Mouse (Mus musculus) heart, embryonic 14.5 days (tissue): ENCODE measurements at regions not wholly inside any gene's neighbourhood (a gene's known extent, or its start where the extent isn't known, plus 50 kb on each side); places are given as distances from the start of the nearest gene placed in this dataset.

Experiments
- ATAC-seq: fragments of 200-750 bp; cut with Nextera tagmentation; 2 replicates; pipeline ENCODE4 v1.8.0; 2017; ENCODE audit warnings: low read depth, moderate TSS enrichment; ENCODE audit not compliant: insufficient number of reproducible peaks, insufficient read depth, low FRiP score
- H3K27ac ChIP-seq, 2 experiments: fragments of 200-500 bp in 1 of 2; fragments of 300-500 bp in 1 of 2; sonication (generic) in 1 of 2; replicated peaks in 1 of 2; 2 replicates each; pipeline ENCODE4 v1.5.1; 2012 to 2014; ENCODE audit warnings: low read depth in 2 of 2, low read length in 2 of 2, control low read depth in 1 of 2, mild to moderate bottlenecking in 1 of 2, mixed read lengths in 1 of 2; ENCODE audit not compliant: control insufficient read depth in 1 of 2, insufficient read depth in 1 of 2
- H3K27me3 ChIP-seq: fragments of 300-500 bp; sonication (generic); 2 replicates; pipeline ENCODE4 v1.6.1; 2014; ENCODE audit warnings: mild to moderate bottlenecking, low read length, control low read depth; ENCODE audit not compliant: control insufficient read depth, insufficient read depth
- H3K36me3 ChIP-seq: fragments of 300-500 bp; sonication (generic); 2 replicates; pipeline ENCODE4 v1.6.1; 2014; ENCODE audit warnings: mild to moderate bottlenecking, control low read depth, low read length, mixed read lengths; ENCODE audit not compliant: control insufficient read depth, insufficient read depth
- H3K4me1 ChIP-seq, 2 experiments: fragments of 200-500 bp in 1 of 2; fragments of 300-500 bp in 1 of 2; sonication (generic) in 1 of 2; 2 replicates each; pipeline ENCODE4 v1.6.1; 2012 to 2014; ENCODE audit warnings: low read length in 2 of 2, control low read depth in 1 of 2, mixed read lengths in 1 of 2; ENCODE audit not compliant: control insufficient read depth in 2 of 2, insufficient read depth in 2 of 2
- H3K4me2 ChIP-seq: fragments of 300-500 bp; sonication (generic); 2 replicates; pipeline ENCODE4 v1.6.1; 2014; ENCODE audit warnings: mild to moderate bottlenecking, low read length
- H3K4me3 ChIP-seq, 2 experiments: fragments of 200-500 bp in 1 of 2; fragments of 300-500 bp in 1 of 2; sonication (generic) in 1 of 2; 2 replicates each; pipeline ENCODE4 v1.5.1; 2012 to 2014; ENCODE audit warnings: low read length in 2 of 2, mild to moderate bottlenecking in 2 of 2, control low read depth in 1 of 2, low read depth in 1 of 2, moderate library complexity in 1 of 2; ENCODE audit not compliant: control insufficient read depth in 1 of 2, insufficient read depth in 1 of 2
- H3K9ac ChIP-seq: fragments of 300-500 bp; sonication (generic); 2 replicates; pipeline ENCODE4 v1.6.1; 2014; ENCODE audit warnings: mild to moderate bottlenecking, low read length
- H3K9me3 ChIP-seq: fragments of 300-500 bp; sonication (generic); 2 replicates; pipeline ENCODE4 v1.6.1; 2016; ENCODE audit warnings: low read length, control low read depth; ENCODE audit not compliant: control insufficient read depth
- WGBS: fragments of 180-500 bp; shearing (Covaris S2); extraction: QIAGEN DNeasy Blood & Tissue Kit; methylation state at CpG from one replicate; pipeline ENCODE4 v1.1.7; 2014; 5-methylcytosine and 5-hydroxymethylcytosine counted together

DNA sequence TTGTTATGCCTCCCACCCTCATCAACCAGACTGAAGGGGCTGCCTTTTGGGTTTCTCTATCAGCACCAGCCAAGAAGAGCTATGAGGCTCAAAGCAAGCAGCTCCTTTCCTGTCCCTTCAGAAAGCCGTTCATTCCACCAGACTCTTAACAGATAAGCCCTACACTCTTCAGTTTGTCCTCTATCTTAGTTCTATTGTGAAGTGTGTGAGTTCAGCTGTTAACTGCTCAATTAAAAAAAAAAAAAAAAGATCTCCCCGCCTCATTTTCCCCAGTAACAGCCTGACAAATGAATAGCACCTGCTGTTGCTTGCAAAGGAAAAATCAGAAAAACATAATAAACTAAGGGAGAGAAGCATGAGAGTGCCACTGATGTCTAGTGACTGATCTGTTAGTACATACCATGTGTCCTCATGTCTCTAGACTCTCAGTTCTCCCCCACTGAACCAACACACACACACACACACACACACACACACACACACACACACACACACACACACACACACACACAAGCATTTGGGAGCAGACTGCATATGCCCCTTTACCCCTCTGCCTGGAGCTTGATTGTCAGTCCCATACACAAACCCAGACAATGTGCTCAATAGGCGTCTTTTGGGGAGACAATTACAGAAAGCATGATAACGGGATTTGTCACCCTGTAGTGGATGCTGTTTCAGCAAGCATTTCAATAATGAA, 448.4 kb upstream of the Fam92a start:
- no peak overlapping the region for H3K27ac ChIP-seq
- H3K4me2 ChIP-seq: no peak overlapping the region
- WGBS: 53% methylated on average over 4 of the region's 4 CpGs
- no peak for ATAC-seq
- no peaks in the 10 kb centered on the region for H3K4me1 ChIP-seq
- no peaks in the 10 kb centered on the region for H3K27me3 ChIP-seq
- no peaks in the 10 kb centered on the region for H3K9me3 ChIP-seq
- H3K4me3 ChIP-seq: no peak overlapping the region
- no peak overlapping the region for H3K9ac ChIP-seq
- no peaks in the 10 kb centered on the region for H3K36me3 ChIP-seq

- H3K4me2 ChIP-seq: no peak overlapping the region
- no peak overlapping the region for H3K4me3 ChIP-seq
- H3K4me1 ChIP-seq: no peaks in the 10 kb centered on the region
- no peak for ATAC-seq
- no peaks in the 10 kb centered on the region for H3K27me3 ChIP-seq
- H3K9ac ChIP-seq: no peak overlapping the region
- no peak overlapping the region for H3K27ac ChIP-seq
- no peaks in the 10 kb centered on the region for H3K36me3 ChIP-seq
- 84% methylated on average over 5 of the region's 5 CpGs for WGBS
- no peaks in the 10 kb centered on the region for H3K9me3 ChIP-seq
These were observed 444.9 kb upstream of the Fam92a start for GRCm38 (mm10) chr4:12616665-12617064.

- Histone ChIP-seq H3K36me3 (no peaks in the 10 kb centered on the region), H3K4me1 (no peaks in the 10 kb centered on the region), H3K27ac (no peak overlapping the region), H3K4me2 (no peak overlapping the region), H3K9me3 (no peaks in the 10 kb centered on the region), H3K4me3 (no peak overlapping the region), H3K9ac (no peak overlapping the region), H3K27me3 (no peaks in the 10 kb centered on the region)
- no peak for ATAC-seq
- WGBS: 63% methylated on average over 5 of the region's 5 CpGs
These were observed 439.7 kb upstream of the Fam92a start for GRCm38 (mm10) chr4:12611511-12611910.

- Histone ChIP-seq H3K4me3 (no peak overlapping the region), H3K4me1 (no peaks in the 10 kb centered on the region), H3K27ac (no peak overlapping the region), H3K27me3 (no peaks in the 10 kb centered on the region), H3K9me3 (no peaks in the 10 kb centered on the region), H3K9ac (no peak overlapping the region), H3K36me3 (no peaks in the 10 kb centered on the region), H3K4me2 (no peak overlapping the region)
- WGBS: 87% methylated on average over 15 of the region's 15 CpGs
- ATAC-seq: no peak
These were observed 429.5 kb upstream of the Fam92a start for GRCm38 (mm10) chr4:12601165-12601919.

DNA sequence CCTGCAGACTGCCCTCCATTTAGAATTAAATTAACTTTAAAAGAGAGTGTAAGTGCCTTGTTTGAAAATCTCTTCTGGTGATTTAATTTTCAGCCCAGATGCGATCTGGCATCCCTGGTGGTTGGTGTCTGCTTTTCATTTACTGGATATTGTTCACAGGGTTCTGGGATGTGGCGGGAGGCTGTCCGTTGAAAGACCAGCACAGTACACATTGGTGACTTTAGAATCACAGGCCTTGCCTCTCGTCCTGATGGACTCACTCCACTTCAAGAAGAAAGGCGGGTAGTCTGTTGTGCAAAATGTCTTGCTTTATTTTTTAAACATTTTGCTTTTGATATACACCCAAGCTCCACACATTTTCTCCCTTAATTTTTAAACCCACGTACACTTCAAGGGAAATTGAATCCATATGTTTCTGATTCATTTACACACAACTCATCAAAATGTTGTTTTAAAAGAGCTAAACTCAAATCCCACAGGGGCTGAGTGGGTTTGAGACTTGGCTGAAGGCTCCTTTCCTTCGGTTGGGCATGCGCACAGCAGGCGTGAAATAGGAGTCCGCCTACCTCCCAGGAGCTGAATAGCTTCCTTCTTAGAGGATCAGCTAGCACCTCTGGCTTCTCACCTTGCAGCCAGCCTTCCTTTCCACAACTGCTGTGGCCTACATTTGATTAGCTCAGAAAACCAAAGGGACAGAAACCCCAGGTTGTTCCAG, 424.1 kb upstream of the Fam92a start:
- Histone ChIP-seq H3K9me3 (no peaks in the 10 kb centered on the region), H3K9ac (no peak overlapping the region), H3K4me2 (no peak overlapping the region), H3K4me3 (no peak overlapping the region), H3K27me3 (no peaks in the 10 kb centered on the region), H3K36me3 (no peaks in the 10 kb centered on the region), H3K4me1 (no peaks in the 10 kb centered on the region), H3K27ac (no peak overlapping the region)
- ATAC-seq: no peak
- WGBS: 77% methylated on average over 10 of the region's 10 CpGs

- ATAC-seq: no peak
- Histone ChIP-seq H3K4me2 (no peak overlapping the region), H3K27ac (no peak overlapping the region), H3K4me3 (no peak overlapping the region), H3K9ac (no peak overlapping the region), H3K27me3 (no peaks in the 10 kb centered on the region), H3K9me3 (no peaks in the 10 kb centered on the region), H3K4me1 (no peaks in the 10 kb centered on the region), H3K36me3 (no peaks in the 10 kb centered on the region)
- WGBS: 79% methylated on average over 3 of the region's 3 CpGs
These were observed 421.2 kb upstream of the Fam92a start for GRCm38 (mm10) chr4:12592973-12593372.

GRCm38 (mm10) chr4:12578102-12578501, 406.3 kb upstream of the Fam92a start:
- no peaks in the 10 kb centered on the region for H3K27me3 ChIP-seq
- no peaks in the 10 kb centered on the region for H3K9me3 ChIP-seq
- no peak overlapping the region for H3K4me2 ChIP-seq
- no peak overlapping the region for H3K4me3 ChIP-seq
- no peaks in the 10 kb centered on the region for H3K36me3 ChIP-seq
- 92% methylated on average over 4 of the region's 4 CpGs for WGBS
- H3K4me1 ChIP-seq: 0 out of 4 replicates have a peak, but pooled peaks cover 0 to 2% of the 10 kb centered on the region in 2 experiments
- H3K9ac ChIP-seq: no peak overlapping the region
- no peak overlapping the region for H3K27ac ChIP-seq
- no peak for ATAC-seq
